Mouse (Mus musculus): ENCODE results near the gene Trit1. TPM values are rescaled to one million over a fixed set of nuclear protein-coding genes. Genes with fewer than 3 reads are reported as not detected.

Gene Trit1
- polyA plus RNA-seq, 1 experiment from 2014 or later, result 26.6 TPM

DNA sequence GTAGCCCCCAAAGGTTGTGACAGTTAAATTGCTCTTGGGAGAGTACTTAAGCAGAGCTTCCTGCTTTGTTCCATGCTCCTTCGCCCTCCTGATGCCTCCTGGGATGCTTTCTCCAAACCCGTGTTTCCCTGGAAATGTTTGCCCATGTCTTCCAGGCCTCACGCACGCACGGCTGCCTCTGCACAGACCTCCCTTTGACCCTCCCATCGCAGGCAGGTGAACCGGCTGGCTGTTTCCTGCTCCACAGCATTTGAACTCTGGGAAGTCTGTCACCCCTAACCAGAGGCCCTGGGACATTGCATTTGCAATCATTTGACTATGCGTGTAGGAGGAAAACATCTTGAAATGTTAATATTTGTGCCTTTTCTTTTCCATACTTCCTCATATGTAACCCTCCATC, 60.5 kb downstream of the Trit1 start:
- no peak overlapping the region for H3K4me3 ChIP-seq (ENCODE audit: low read depth, low read length)

DNA sequence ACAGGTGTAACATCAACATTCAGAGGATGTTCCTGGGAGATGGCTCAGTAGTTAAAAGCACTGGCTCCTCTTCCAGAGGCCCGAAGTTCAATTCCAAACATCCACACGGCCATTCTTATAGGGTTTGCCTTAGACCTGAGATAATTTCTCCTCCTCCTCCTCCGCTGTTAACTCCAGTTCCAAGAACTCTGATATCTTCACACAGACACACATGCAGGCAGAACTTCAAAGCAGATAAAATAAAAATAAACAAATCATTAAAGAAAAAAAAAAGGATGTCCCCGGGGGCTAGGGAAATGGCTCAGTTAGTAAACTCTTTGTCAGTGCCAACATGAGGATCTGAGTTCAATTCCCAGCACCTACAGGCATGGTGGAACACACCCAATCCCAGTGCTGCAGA, 61.8 kb downstream of the Trit1 start:
- 87% methylated on average over 4 of the region's 4 CpGs for WGBS
- Histone ChIP-seq H3K4me3 (ENCODE audit: low read depth, low read length) (no peak overlapping the region), H3K27ac (ENCODE audit: low read depth, low read length) (no peak overlapping the region), H3K36me3 (ENCODE audit: control insufficient read depth, insufficient read depth, low read length) (no peaks in the 10 kb centered on the region), H3K27me3 (ENCODE audit: control insufficient read depth, insufficient read depth, low read length) (no peaks in the 10 kb centered on the region; the same call in 1 of the 2 replicates), H3K4me2 (replicated peaks; ENCODE audit: low read depth, low read length) (no peak overlapping the region), H3K9ac (ENCODE audit: low read depth, low read length) (no peak overlapping the region), H3K9me3 (ENCODE audit: control insufficient read depth, low read length) (no peaks in the 10 kb centered on the region), H3K4me1 (replicated peaks; ENCODE audit: control insufficient read depth, insufficient read depth, low read length) (no peaks in the 10 kb centered on the region)
- ATAC-seq (ENCODE audit: low FRiP score), result no peak
- no peak for DNase-seq (ENCODE audit: low spot score)

More for the DNA sequence above, 60.5 kb downstream of the Trit1 start:
- Histone ChIP-seq H3K27ac (ENCODE audit: low read depth, low read length) (no peak overlapping the region), H3K9ac (ENCODE audit: low read depth, low read length) (no peak overlapping the region), H3K36me3 (ENCODE audit: control insufficient read depth, insufficient read depth, low read length) (no peaks in the 10 kb centered on the region), H3K4me1 (replicated peaks; ENCODE audit: control insufficient read depth, insufficient read depth, low read length) (no peaks in the 10 kb centered on the region), H3K9me3 (ENCODE audit: control insufficient read depth, low read length) (no peaks in the 10 kb centered on the region), H3K4me2 (replicated peaks; ENCODE audit: low read depth, low read length) (no peak overlapping the region), H3K27me3 (ENCODE audit: control insufficient read depth, insufficient read depth, low read length) (no peaks in the 10 kb centered on the region; the same call in 1 of the 2 replicates)
- ATAC-seq (ENCODE audit: low FRiP score) (no peak), DNase-seq (ENCODE audit: low spot score) (no peak)
- WGBS, result 61% methylated on average over 8 of the region's 8 CpGs

DNA sequence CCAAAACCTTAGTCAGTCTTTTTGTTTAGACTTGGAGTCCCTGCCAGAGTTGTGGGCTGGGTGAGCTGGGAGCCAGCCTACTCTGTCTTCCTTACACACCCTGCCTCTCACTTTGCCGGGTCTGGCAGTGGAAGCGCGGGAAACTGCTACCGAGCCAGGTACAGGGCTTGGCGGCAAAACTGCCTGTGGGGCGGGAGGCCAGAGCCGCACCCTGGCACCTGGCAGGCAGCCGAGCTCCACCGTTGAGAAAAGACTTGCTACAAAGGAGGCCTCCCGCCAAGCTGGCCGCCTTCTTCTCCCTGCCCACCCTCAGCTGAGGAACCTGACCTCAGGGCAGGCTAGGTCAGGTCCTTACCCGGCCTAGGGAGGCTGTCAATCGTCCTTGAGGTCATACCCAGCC, 64.4 kb downstream of the Trit1 start:
- Histone ChIP-seq H3K27ac (ENCODE audit: low read depth, low read length) (no peak overlapping the region), H3K36me3 (ENCODE audit: control insufficient read depth, insufficient read depth, low read length) (no peaks in the 10 kb centered on the region), H3K27me3 (ENCODE audit: control insufficient read depth, insufficient read depth, low read length) (no peaks in the 10 kb centered on the region; the same call in 1 of the 2 replicates), H3K4me2 (replicated peaks; ENCODE audit: low read depth, low read length) (no peak overlapping the region), H3K4me1 (replicated peaks; ENCODE audit: control insufficient read depth, insufficient read depth, low read length) (no peaks in the 10 kb centered on the region), H3K9ac (ENCODE audit: low read depth, low read length) (no peak overlapping the region), H3K4me3 (ENCODE audit: low read depth, low read length) (no peak overlapping the region), H3K9me3 (ENCODE audit: control insufficient read depth, low read length) (no peaks in the 10 kb centered on the region)
- ATAC-seq (ENCODE audit: low FRiP score) (no peak), DNase-seq (ENCODE audit: low spot score) (no peak)
- 43% methylated on average over 13 of the region's 13 CpGs for WGBS

DNA sequence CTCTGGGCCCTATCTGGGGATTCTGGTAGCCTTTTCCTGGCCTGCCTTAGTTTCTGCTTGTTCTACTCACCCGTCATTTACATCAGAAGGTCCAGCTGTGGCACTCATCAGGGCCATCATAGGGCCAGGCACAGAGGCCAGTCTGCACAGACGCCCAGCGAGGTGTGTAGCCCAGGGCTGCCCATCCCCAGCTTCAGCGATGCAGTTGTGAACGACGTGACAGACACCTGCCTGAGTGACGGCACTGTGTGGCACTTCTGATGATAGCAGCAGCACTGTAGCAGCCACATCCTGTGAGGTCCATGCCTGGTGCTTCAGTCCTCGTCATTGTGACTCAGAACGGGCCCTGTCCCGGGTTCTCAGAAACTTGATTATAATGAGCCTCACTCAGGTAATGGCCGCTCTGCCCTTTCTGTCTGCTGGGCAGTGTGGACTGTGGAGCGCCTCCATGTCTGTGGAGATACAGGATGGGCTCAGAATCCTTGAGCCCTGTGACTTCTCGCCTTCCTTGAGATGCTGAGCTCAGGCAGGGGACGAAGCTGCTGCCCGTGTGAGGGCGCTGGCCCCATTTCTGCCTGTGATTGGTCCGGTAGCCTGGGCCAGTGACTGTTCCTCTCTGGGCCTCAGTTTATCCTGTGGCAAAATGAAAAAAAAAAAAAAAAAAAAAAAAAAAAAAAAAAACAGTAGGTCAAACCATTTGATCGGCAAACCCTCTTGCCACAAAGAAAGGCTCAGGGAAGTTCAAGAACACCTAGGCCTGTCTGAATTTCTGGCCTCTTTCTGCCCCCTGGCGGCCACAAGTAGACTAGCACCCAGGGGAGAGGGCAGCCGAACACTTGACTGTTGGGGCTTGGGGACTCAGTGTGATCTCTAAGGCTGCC, 66.1 kb downstream of the Trit1 start:
- H3K4me2 ChIP-seq (replicated peaks; ENCODE audit: low read depth, low read length), result no peak overlapping the region
- H3K27me3 ChIP-seq (ENCODE audit: control insufficient read depth, insufficient read depth, low read length), result no peaks in the 10 kb centered on the region; the same call in 1 of the 2 replicates
- no peak overlapping the region for H3K4me3 ChIP-seq (ENCODE audit: low read depth, low read length)
- WGBS, result 74% methylated on average over 20 of the region's 20 CpGs
- peak; percentile 80 for DNase-seq (ENCODE audit: low spot score)
- H3K36me3 ChIP-seq (ENCODE audit: control insufficient read depth, insufficient read depth, low read length), result no peaks in the 10 kb centered on the region
- no peak overlapping the region for H3K9ac ChIP-seq (ENCODE audit: low read depth, low read length)
- no peak overlapping the region for H3K27ac ChIP-seq (ENCODE audit: low read depth, low read length)
- no peaks in the 10 kb centered on the region for H3K4me1 ChIP-seq (replicated peaks; ENCODE audit: control insufficient read depth, insufficient read depth, low read length)
- peak; percentile 71 for ATAC-seq (ENCODE audit: low FRiP score)
- no peaks in the 10 kb centered on the region for H3K9me3 ChIP-seq (ENCODE audit: control insufficient read depth, low read length)

DNA sequence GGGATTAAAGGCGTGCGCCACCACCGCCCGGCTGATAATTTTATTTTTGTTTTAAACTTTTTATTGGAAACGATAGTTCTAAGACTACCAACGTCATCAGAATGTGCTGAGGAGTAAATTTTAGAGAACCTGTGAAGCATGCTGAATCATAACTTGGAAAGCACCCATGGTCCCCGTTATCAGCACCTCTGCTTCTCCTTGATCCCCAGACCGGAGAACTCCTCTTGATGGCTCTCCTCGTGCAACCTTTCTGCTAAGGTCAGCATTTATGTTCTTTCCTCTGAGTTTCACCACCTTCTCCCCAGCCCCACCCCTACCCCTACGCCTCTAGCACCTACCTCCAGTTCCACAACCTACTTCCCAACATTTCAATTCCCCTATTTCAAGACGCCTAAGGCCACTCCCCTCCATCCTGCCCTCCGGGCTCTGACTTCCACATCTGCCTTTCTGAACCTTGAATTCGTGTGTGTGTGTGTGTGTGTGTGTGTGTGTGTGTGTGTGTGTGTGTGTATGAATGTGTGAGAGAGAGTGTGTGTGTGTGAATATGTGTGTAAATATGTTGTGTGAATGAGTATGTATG, 67.0 kb downstream of the Trit1 start:
- 69% methylated on average over 13 of the region's 13 CpGs for WGBS
- H3K36me3 ChIP-seq (ENCODE audit: control insufficient read depth, insufficient read depth, low read length), result no peaks in the 10 kb centered on the region

DNA sequence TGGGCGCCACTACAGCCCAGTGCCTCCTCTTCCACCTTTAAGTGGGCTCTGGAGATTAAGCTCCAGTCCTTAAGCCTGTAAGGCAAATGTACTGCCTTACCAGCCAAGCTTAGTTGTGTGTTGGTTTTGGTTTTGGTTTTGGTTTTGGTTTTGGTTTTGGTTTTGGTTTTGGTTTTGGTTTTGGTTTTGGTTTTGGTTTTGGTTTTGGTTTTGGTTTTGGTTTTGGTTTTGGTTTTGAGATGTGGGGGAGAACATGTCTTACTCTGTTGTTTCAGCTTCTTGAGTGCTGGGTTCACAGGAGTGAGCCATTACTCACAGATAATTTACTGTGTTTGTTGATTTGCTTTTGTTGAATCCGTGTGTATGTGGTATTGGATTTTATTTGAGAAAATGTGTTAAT, 68.9 kb downstream of the Trit1 start:
- H3K4me3 ChIP-seq (ENCODE audit: low read depth, low read length), result no peak overlapping the region
- no peaks in the 10 kb centered on the region for H3K36me3 ChIP-seq (ENCODE audit: control insufficient read depth, insufficient read depth, low read length)
- H3K4me2 ChIP-seq (replicated peaks; ENCODE audit: low read depth, low read length), result no peak overlapping the region
- no peaks in the 10 kb centered on the region; the same call in 1 of the 2 replicates for H3K27me3 ChIP-seq (ENCODE audit: control insufficient read depth, insufficient read depth, low read length)
- DNase-seq (ENCODE audit: low spot score), result no peak
- no peaks in the 10 kb centered on the region for H3K4me1 ChIP-seq (replicated peaks; ENCODE audit: control insufficient read depth, insufficient read depth, low read length)
- H3K27ac ChIP-seq (ENCODE audit: low read depth, low read length), result no peak overlapping the region
- H3K9ac ChIP-seq (ENCODE audit: low read depth, low read length), result no peak overlapping the region
- no peaks in the 10 kb centered on the region for H3K9me3 ChIP-seq (ENCODE audit: control insufficient read depth, low read length)
- 69% methylated on average over 2 of the region's 2 CpGs for WGBS
- ATAC-seq (ENCODE audit: low FRiP score), result no peak

More for the DNA sequence above, 67.0 kb downstream of the Trit1 start:
- ATAC-seq (ENCODE audit: low FRiP score), result no peak
- Histone ChIP-seq H3K4me1 (replicated peaks; ENCODE audit: control insufficient read depth, insufficient read depth, low read length) (no peaks in the 10 kb centered on the region), H3K9ac (ENCODE audit: low read depth, low read length) (no peak overlapping the region), H3K4me2 (replicated peaks; ENCODE audit: low read depth, low read length) (no peak overlapping the region), H3K9me3 (ENCODE audit: control insufficient read depth, low read length) (no peaks in the 10 kb centered on the region), H3K27me3 (ENCODE audit: control insufficient read depth, insufficient read depth, low read length) (no peaks in the 10 kb centered on the region; the same call in 1 of the 2 replicates), H3K4me3 (ENCODE audit: low read depth, low read length) (no peak overlapping the region), H3K27ac (ENCODE audit: low read depth, low read length) (no peak overlapping the region)
- no peak for DNase-seq (ENCODE audit: low spot score)

DNA sequence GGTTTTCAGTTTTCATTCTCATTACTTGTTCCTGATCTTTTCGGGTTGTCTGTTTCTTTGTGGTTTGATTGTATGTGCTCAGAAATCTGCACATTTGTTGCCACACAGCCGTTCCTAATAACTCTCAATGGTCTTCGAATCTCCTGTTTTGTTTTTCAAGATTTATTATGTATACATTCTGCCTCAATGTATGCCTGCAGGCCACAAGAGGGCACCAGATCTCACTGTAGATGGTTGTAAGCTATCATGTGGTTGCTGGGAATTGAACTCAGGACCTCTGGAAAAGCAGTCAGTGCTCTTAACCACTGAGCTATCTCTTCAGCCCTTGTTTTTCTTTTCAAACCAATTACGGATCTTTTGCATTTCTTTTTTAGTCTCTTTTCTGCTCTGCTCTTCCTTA, 70.0 kb downstream of the Trit1 start:
- Histone ChIP-seq H3K4me3 (ENCODE audit: low read depth, low read length) (no peak overlapping the region), H3K27ac (ENCODE audit: low read depth, low read length) (no peak overlapping the region), H3K9ac (ENCODE audit: low read depth, low read length) (no peak overlapping the region), H3K4me2 (replicated peaks; ENCODE audit: low read depth, low read length) (no peak overlapping the region), H3K27me3 (ENCODE audit: control insufficient read depth, insufficient read depth, low read length) (no peaks in the 10 kb centered on the region), H3K36me3 (ENCODE audit: control insufficient read depth, insufficient read depth, low read length) (no peaks in the 10 kb centered on the region), H3K4me1 (replicated peaks; ENCODE audit: control insufficient read depth, insufficient read depth, low read length) (no peaks in the 10 kb centered on the region), H3K9me3 (ENCODE audit: control insufficient read depth, low read length) (no peaks in the 10 kb centered on the region)
- 86% methylated on average over 4 of the region's 4 CpGs for WGBS
- no peak for ATAC-seq (ENCODE audit: low FRiP score)
- DNase-seq (ENCODE audit: low spot score), result no peak

DNA sequence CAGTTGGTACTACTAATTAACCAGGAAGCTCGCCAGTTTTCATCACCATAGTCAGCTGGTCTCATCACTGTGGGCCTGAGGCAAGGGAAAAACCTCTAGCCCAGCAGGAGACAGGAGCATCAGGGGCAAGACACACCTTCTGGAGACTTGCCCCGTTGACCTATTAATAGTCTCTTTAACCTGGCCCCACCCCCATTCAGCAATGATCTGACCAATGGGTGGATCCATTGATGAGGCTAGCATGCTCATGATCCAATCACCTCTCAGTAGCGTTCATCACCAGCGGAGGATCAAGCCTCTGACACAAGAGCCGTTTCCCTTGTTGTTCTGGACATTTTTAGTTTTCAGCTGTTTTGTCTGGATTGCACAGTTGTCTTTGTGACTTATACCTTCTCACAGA, 76.2 kb downstream of the Trit1 start:
- 67% methylated on average over 5 of the region's 5 CpGs for WGBS

More for the DNA sequence above, 76.2 kb downstream of the Trit1 start:
- ATAC-seq (ENCODE audit: low FRiP score) (no peak), DNase-seq (ENCODE audit: low spot score) (no peak)
- Histone ChIP-seq H3K4me3 (ENCODE audit: low read depth, low read length) (no peak overlapping the region), H3K4me2 (replicated peaks; ENCODE audit: low read depth, low read length) (no peak overlapping the region), H3K36me3 (ENCODE audit: control insufficient read depth, insufficient read depth, low read length) (no peaks in the 10 kb centered on the region), H3K27ac (ENCODE audit: low read depth, low read length) (no peak overlapping the region), H3K9me3 (ENCODE audit: control insufficient read depth, low read length) (no peaks in the 10 kb centered on the region), H3K4me1 (replicated peaks; ENCODE audit: control insufficient read depth, insufficient read depth, low read length) (no peaks in the 10 kb centered on the region), H3K9ac (ENCODE audit: low read depth, low read length) (no peak overlapping the region), H3K27me3 (ENCODE audit: control insufficient read depth, insufficient read depth, low read length) (no peaks in the 10 kb centered on the region)
